Mouse (Mus musculus) C2C12 (cell line): ENCODE measurements around the gene Shcbp1l. TPM values are rescaled to one million over a fixed set of nuclear protein-coding genes. Genes with fewer than 3 reads are reported as not detected.
"Not testable (repeated sequence)": the region's sequence is repeated elsewhere in the genome, so short reads cannot be mapped to it uniquely, and the experiment has no call there.

Source experiments
- H3K27me3 ChIP-seq: one replicate; pipeline ENCODE4 v1.6.1; 2011; ENCODE audit not compliant: control insufficient read depth, insufficient read depth, insufficient read length
- H3K36me3 ChIP-seq: one replicate; pipeline ENCODE4 v1.6.1; 2011; ENCODE audit not compliant: control insufficient read depth, insufficient read depth
- H3K4me3 ChIP-seq: one replicate; pipeline ENCODE4 v1.5.1; 2011; ENCODE audit warnings: mild to moderate bottlenecking, control low read depth; ENCODE audit not compliant: poor library complexity, insufficient read depth, severe bottlenecking
- H3K79me2 ChIP-seq: one replicate; pipeline ENCODE4 v1.6.1; 2011; ENCODE audit not compliant: control insufficient read depth, insufficient read depth
- H3K79me3 ChIP-seq: one replicate; pipeline ENCODE4 v1.6.1; 2011; ENCODE audit warnings: low read depth, control low read depth
- H3ac ChIP-seq: one replicate; pipeline ENCODE3; 2011; ENCODE audit warnings: low read depth; ENCODE audit not compliant: control insufficient read depth, insufficient read length
- CEBPB ChIP-seq: IDR thresholded peaks from one replicate; pipeline ENCODE4 v1.6.1; 2011; ENCODE audit warnings: low read depth, mild to moderate bottlenecking, control low read depth, moderate library complexity
- CTCF ChIP-seq: IDR thresholded peaks from one replicate; pipeline ENCODE4 v1.5.1; 2011; ENCODE audit not compliant: control insufficient read depth, insufficient read depth, insufficient read length
- FOSL1 ChIP-seq: IDR thresholded peaks from one replicate; pipeline ENCODE4 v1.8.0; 2011; ENCODE audit warnings: mild to moderate bottlenecking, low read length; ENCODE audit not compliant: poor library complexity, insufficient read depth, severe bottlenecking
- MAX ChIP-seq: IDR thresholded peaks from one replicate; pipeline ENCODE4 v1.6.1; 2011; ENCODE audit warnings: mild to moderate bottlenecking, control low read depth
- MYOD1 ChIP-seq: IDR thresholded peaks from one replicate; pipeline ENCODE4 v1.6.1; 2011; ENCODE audit warnings: low read depth; ENCODE audit not compliant: control insufficient read depth, insufficient read length
- MYOG ChIP-seq: IDR thresholded peaks from one replicate; pipeline ENCODE4 v1.6.1; 2011; ENCODE audit not compliant: control insufficient read depth, insufficient read length; ENCODE audit errors: extremely low read depth
- USF1 ChIP-seq: IDR thresholded peaks from one replicate; pipeline ENCODE4 v1.6.1; 2011; ENCODE audit warnings: low read depth, mild to moderate bottlenecking, control low read depth, moderate library complexity
- polyA plus RNA-seq: library from polyadenylated mRNA; unstranded; fragments of >200 nt; fragmentation: generic; extraction: Trizol; gene quantifications from one replicate; pipeline ENCODE4 v1.2.1, GENCODE M21; 2012; ENCODE audit warnings: missing spikeins

Shcbp1l gene
- polyA plus RNA-seq, 1 experiment: 0.08 TPM

GRCm38 (mm10) chr1:153456137-153456536 lies 31.2 kb downstream of the Shcbp1l start:
- H3K4me3 ChIP-seq: no peak overlapping the region
- TF ChIP-seq USF1: no peak
- no peak for TF ChIP-seq MAX
- TF ChIP-seq MYOD1: no peak
- no peak for TF ChIP-seq CTCF
- no peak for TF ChIP-seq MYOG
- TF ChIP-seq FOSL1: no peak
- no peak for TF ChIP-seq CEBPB
- H3ac ChIP-seq: no peak overlapping the region
- peaks cover 23% of the 10 kb centered on the region for H3K79me2 ChIP-seq
- no peaks in the 10 kb centered on the region for H3K27me3 ChIP-seq
- peaks cover 8% of the 10 kb centered on the region for H3K79me3 ChIP-seq
- H3K36me3 ChIP-seq: peaks cover 94% of the 10 kb centered on the region

GRCm38 (mm10) chr1:153461796-153462195 lies 36.8 kb downstream of the Shcbp1l start:
- peaks cover 100% of the 10 kb centered on the region for H3K36me3 ChIP-seq
- TF ChIP-seq FOSL1 (no peak), MYOG (no peak), CEBPB (no peak), CTCF (no peak), USF1 (no peak), MYOD1 (no peak), MAX (no peak)

DNA sequence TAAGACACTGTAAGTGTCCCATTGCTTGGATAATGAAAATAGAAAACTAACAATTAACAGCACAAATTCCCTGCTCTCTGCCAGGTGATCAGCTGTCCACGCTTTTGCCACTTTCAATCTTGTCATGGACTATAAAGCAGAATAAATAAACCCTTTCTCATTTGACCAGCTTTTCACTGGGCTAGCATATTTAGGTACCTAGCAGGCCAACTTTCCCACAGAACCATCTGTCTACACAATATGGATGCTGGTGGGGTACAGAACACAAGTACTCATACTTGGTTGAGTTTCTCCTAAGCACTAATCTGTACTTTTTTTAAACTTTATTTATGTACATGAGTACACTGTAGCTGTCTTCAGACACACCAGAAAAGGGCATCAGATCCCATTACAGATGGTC lies 54.3 kb downstream of the Shcbp1l start:
- Histone ChIP-seq H3K79me3 (peaks cover 72% of the 10 kb centered on the region), H3K4me3 (no peak overlapping the region), H3ac (no peak overlapping the region), H3K27me3 (no peaks in the 10 kb centered on the region), H3K79me2 (peaks cover 93% of the 10 kb centered on the region), H3K36me3 (peaks cover 100% of the 10 kb centered on the region)
- no peak for TF ChIP-seq MYOG

More at GRCm38 (mm10) chr1:153461796-153462195, 36.8 kb downstream of the Shcbp1l start:
- Histone ChIP-seq H3K79me2 (peaks cover 76% of the 10 kb centered on the region), H3ac (no peak overlapping the region), H3K27me3 (no peaks in the 10 kb centered on the region), H3K79me3 (peaks cover 26% of the 10 kb centered on the region), H3K4me3 (no peak overlapping the region)

- H3K36me3 ChIP-seq: peaks cover 99% of the 10 kb centered on the region
- H3ac ChIP-seq: no peak overlapping the region
- no peaks in the 10 kb centered on the region for H3K27me3 ChIP-seq
- no peak for TF ChIP-seq CEBPB
- peaks cover 100% of the 10 kb centered on the region for H3K79me2 ChIP-seq
- peaks cover 83% of the 10 kb centered on the region for H3K79me3 ChIP-seq
- H3K4me3 ChIP-seq: no peak overlapping the region
These were observed 55.5 kb downstream of the Shcbp1l start for GRCm38 (mm10) chr1:153480386-153481024.

- Histone ChIP-seq H3K36me3 (peaks cover 94% of the 10 kb centered on the region), H3K4me3 (no peak overlapping the region)
- no peak for TF ChIP-seq USF1
- no peak for TF ChIP-seq CEBPB
- no peak for TF ChIP-seq CTCF
- TF ChIP-seq MYOG: no peak
- TF ChIP-seq MYOD1: no peak
- TF ChIP-seq FOSL1: no peak
- no peak for TF ChIP-seq MAX
These were observed 56.1 kb downstream of the Shcbp1l start for GRCm38 (mm10) chr1:153481025-153481412.

GRCm38 (mm10) chr1:153485201-153485796 lies 60.3 kb downstream of the Shcbp1l start:
- peaks cover 73% of the 10 kb centered on the region for H3K79me2 ChIP-seq
- H3ac ChIP-seq: no peak overlapping the region
- TF ChIP-seq MAX (no peak), CEBPB (no peak), MYOG (no peak), CTCF (no peak), MYOD1 (no peak), FOSL1 (no peak), USF1 (no peak)
- H3K27me3 ChIP-seq: no peaks in the 10 kb centered on the region
- peaks cover 71% of the 10 kb centered on the region for H3K79me3 ChIP-seq
- H3K36me3 ChIP-seq: peaks cover 51% of the 10 kb centered on the region
- H3K4me3 ChIP-seq: no peak overlapping the region

More at GRCm38 (mm10) chr1:153481025-153481412, 56.1 kb downstream of the Shcbp1l start:
- Histone ChIP-seq H3K79me3 (peaks cover 88% of the 10 kb centered on the region), H3K27me3 (no peaks in the 10 kb centered on the region), H3ac (no peak overlapping the region), H3K79me2 (peaks cover 100% of the 10 kb centered on the region)

DNA sequence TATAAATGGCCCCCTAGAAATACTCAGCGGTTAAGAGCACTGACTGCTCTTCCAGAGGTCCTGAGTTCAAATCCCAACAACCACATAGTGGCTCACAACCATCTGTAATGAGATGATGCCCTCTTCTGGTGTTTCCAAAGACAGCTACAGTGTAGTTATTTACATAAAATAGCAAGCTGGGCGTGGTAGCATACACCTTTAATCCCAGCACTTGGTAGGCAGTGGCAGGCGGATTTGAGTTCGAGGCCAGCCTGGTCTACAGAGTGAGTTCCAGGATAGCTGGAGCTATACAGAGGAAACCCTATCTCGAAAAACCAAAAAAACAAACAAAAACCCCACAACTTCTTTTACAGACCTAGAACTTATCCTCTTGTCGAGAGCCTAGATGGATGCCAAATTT lies 61.2 kb downstream of the Shcbp1l start:
- not testable (repeated sequence) for H3K27me3 ChIP-seq
- Histone ChIP-seq H3K79me2 (peaks cover 65% of the 10 kb centered on the region), H3K4me3 (peak overlapping the region; percentile 99), H3K79me3 (peaks cover 63% of the 10 kb centered on the region), H3ac (peak overlapping the region; percentile 98), H3K36me3 (peaks cover 43% of the 10 kb centered on the region)
